Mouse (Mus musculus) mammary gland, adult 2 months (tissue): ENCODE measurements around the gene Btnl1. TPM values are rescaled to one million over a fixed set of nuclear protein-coding genes. Genes with fewer than 3 reads are reported as not detected.

Source experiments
- polyA plus RNA-seq: library from polyadenylated mRNA; depleted of rRNA; stranded (reverse); fragments of >200 nt; gene quantifications from 2 replicates; pipeline ENCODE4 v1.2.3, GENCODE M21; 2012; ENCODE audit warnings: low replicate concordance; rRNA removed

The Btnl1 gene
- polyA plus RNA-seq = 0.20 TPM in 2 replicates

DNA sequence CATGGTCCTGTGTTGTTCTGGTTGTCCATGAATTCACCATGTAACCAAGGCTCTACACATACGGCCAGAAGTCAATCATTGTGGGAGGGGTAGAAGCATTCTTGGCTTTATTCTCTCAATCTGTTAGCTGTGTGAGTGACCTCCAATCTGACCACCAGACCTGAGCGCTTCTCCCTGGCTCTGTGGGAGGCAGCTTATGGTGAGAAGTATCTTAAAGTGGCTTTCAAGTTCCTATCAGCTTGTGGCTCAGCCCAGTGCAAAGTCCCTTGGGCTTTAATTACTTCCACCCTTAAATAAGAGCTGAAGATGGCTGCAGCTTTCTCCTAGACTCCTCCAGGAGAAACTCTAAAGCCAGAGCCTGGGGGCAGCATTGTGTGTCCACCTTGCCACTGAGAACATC, at the start of gene Btnl1:
Gene Btnl1, plus strand, starts transcription at position 286 of the 400 bp plus-strand sequence.

GRCm38 (mm10) chr17:34354539-34354938, 22.4 kb upstream of the Btnl1 start, which contains the start of gene Btnl2:
Gene Btnl2, plus strand, starts transcription at chr17:34354822.

GRCm38 (mm10) chr17:34398711-34399393, 21.9 kb downstream of the Btnl1 start, which contains the start of gene BC051142:
Gene BC051142, plus strand, starts transcription at chr17:34398820.

Other genes with a start within 250 kb of the Btnl1 start
- gene H2-DMb2, start 233.8 kb upstream of the Btnl1 start, polyA plus RNA-seq = 125 and 219 TPM in 2 replicates
- 243 and 276 TPM in 2 replicates for gene H2-DMb1, start 224.1 kb upstream of the Btnl1 start, polyA plus RNA-seq
- gene Tap1, start 189.6 kb upstream of the Btnl1 start, polyA plus RNA-seq = 81.6 and 135 TPM in 2 replicates
- 108 and 188 TPM in 2 replicates for gene Psmb9, start 189.4 kb upstream of the Btnl1 start, polyA plus RNA-seq
- gene Psmb8, start 179.4 kb upstream of the Btnl1 start, polyA plus RNA-seq = 204 and 242 TPM in 2 replicates
- gene Tap2, start 173.6 kb upstream of the Btnl1 start, polyA plus RNA-seq = 74.2 and 121 TPM in 2 replicates
- 117 and 123 TPM in 2 replicates for gene H2-Ob, start 138.2 kb upstream of the Btnl1 start, polyA plus RNA-seq
- 2,992 and 3,635 TPM in 2 replicates for gene H2-Ab1, start 119.4 kb upstream of the Btnl1 start, polyA plus RNA-seq
- 1,227 and 1,651 TPM in 2 replicates for gene H2-Aa, start 89.3 kb upstream of the Btnl1 start, polyA plus RNA-seq
- 606 and 611 TPM in 2 replicates for gene H2-Eb1, start 71.3 kb upstream of the Btnl1 start, polyA plus RNA-seq
- 4.9 and 5.3 TPM in 2 replicates for gene H2-Eb2, start 51.5 kb upstream of the Btnl1 start, polyA plus RNA-seq
- 1.8 and 3.7 TPM in 2 replicates for gene Btnl2, start 22.3 kb upstream of the Btnl1 start, polyA plus RNA-seq
- 0.99 and 1.6 TPM in 2 replicates for gene BC051142, start 21.7 kb downstream of the Btnl1 start, polyA plus RNA-seq
- not detected in 2 replicates for gene Btnl4, start 100.2 kb downstream of the Btnl1 start, polyA plus RNA-seq
- not detected in 2 replicates for gene Btnl6, start 140.2 kb downstream of the Btnl1 start, polyA plus RNA-seq
- gene Notch4, start 187.1 kb downstream of the Btnl1 start, polyA plus RNA-seq = 24.6 and 49.4 TPM in 2 replicates
- gene Gpsm3, start 212.7 kb downstream of the Btnl1 start, polyA plus RNA-seq = 36.4 and 82.7 TPM in 2 replicates
- gene Pbx2, start 214.1 kb downstream of the Btnl1 start, polyA plus RNA-seq = 51.4 and 73.4 TPM in 2 replicates
- gene Ager, start 220.7 kb downstream of the Btnl1 start, polyA plus RNA-seq = 3.5 and 7.0 TPM in 2 replicates
- gene Rnf5, start 226.6 kb downstream of the Btnl1 start, polyA plus RNA-seq = 70.5 and 113 TPM in 2 replicates
- gene Agpat1, start 227.1 kb downstream of the Btnl1 start, polyA plus RNA-seq = 298 and 323 TPM in 2 replicates
- 5.0 and 5.6 TPM in 2 replicates for gene Egfl8, start 238.8 kb downstream of the Btnl1 start, polyA plus RNA-seq